Mouse (Mus musculus) adrenal gland, adult 2 months (tissue): Measurements from ENCODE around the gene Fam222b. TPM values are rescaled to one million over a fixed set of nuclear protein-coding genes. Genes with fewer than 3 reads are reported as not detected.
"Not testable (repeated sequence)": the region's sequence is repeated elsewhere in the genome, so short reads cannot be mapped to it uniquely, and the experiment has no call there.

ENCODE experiments used
- DNase-seq: peaks from one replicate; pipeline ENCODE4 v3.0.0; 2021
- polyA plus RNA-seq: library from polyadenylated mRNA; depleted of rRNA; stranded (reverse); fragments of >200 nt; gene quantifications from 2 replicates; pipeline ENCODE4 v1.2.3, GENCODE M21; 2012
- total RNA-seq, 2 experiments: library from RNA; stranded (reverse); gene quantifications; 2 replicates each; pipeline ENCODE4 v1.2.3; 2021

Gene Fam222b
- total and polyA plus RNA-seq, 3 experiments, result 19.7 to 41.7 (median 24.2) TPM

DNA sequence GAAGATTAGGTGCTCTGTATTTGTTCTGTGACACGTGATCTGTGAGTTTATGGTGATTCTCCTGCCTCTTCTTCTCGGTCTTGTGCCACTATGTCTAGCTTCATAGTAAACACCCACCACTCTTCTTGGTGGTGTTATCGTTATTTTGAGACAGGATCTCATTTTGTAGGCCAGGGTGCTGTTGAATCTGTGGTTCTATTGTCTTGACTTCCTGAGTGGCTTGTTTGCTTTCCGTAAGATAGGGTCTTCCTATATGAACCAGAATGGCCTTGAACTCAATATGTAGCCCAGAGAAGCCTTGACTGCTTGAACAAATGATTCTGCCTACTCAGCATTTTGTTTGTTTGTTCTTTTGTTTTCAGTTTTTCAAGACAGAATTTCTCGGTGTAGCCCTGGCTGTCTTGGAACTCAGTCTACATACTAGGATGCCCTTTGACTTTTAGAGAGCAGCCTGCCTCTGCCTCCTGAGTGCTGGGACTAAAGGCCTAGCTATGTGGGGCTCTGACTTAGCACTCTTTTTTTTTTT is 6.6 kb upstream of the Fam222b start:
- DNase-seq, result no peak

DNA sequence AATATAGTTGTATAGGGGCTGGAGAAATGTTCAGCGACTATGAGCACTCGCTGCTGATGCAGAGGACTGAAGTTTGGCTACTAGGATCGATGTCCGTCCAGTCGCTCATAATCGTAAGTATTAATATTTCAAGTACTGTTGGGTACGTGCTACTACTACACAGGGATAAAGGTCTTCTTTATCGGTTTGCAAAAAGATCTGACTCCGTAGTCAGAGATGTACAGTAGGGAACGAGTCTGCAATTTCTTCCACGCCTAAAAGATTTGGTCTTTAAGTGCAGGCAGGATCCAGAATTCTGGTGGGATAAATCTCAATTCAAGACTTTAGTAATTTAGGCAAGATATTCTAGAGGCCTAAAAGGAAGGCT is 340 bp upstream of the Fam222b start:
- DNase-seq, result no peak

GRCm38 (mm10) chr11:78095144-78095516 is 670 bp downstream of the Fam222b start:
- no peak for DNase-seq

GRCm38 (mm10) chr11:78097077-78097476 is 2.6 kb downstream of the Fam222b start:
- DNase-seq, result no peak

DNA sequence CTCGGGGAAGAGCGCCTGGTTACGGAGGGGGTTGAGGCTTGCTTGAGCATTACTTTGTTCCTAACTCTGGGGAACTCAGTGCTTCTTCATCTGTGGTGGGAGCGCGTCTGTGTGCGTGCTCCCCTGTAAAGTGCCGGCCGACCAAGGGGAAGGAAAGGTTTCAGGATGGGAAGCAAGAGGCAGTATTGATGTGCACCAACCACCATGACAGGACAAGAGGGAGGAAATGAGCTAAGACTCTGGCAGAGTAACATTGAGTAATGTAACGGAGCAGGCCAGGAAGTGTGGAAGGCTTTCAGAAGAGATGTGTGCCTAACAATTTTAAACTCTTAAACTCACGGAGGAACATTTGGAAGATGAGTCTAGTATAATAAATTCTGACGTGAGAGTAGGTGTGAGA is 6.3 kb downstream of the Fam222b start:
- DNase-seq, result no peak

- DNase-seq, result peak; percentile 30
These were observed 7.7 kb downstream of the Fam222b start for GRCm38 (mm10) chr11:78102142-78102541.

DNA sequence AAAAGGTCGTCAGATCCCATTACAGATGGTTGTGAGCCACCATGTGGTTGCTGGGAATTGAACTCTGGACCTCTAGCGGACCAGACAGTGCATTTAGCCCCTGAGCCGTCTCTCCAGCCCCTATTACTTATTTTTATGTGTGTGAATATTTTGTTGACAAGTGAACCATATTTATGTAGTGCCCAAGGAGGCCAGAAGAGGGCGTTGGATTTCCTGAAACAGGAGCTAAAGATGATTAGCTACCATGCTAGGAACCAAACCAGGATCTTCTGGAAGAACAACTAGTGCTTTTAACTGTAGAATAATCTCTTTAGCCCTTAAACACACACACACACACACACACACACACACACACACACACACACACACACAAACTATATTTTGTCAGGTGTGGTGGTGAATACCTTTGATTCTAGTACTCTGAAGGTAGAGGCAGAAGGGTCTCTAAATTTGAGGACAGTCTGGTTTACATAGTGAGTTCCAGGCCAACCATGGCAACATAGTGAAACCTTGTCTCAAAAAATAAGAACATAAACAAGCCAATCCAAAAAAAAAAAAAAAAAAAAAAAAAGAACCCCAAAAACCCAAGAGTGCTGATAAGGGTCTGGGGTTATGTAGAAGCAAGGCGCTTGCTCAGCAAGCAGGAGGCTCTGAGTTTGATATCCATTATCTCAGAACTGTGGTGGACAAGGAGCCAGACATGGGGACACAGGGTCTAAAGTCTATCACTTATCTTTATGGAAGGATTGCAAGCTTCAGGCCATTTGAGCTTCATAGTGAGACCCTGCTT is 8.7 kb downstream of the Fam222b start:
- no peak for DNase-seq

DNA sequence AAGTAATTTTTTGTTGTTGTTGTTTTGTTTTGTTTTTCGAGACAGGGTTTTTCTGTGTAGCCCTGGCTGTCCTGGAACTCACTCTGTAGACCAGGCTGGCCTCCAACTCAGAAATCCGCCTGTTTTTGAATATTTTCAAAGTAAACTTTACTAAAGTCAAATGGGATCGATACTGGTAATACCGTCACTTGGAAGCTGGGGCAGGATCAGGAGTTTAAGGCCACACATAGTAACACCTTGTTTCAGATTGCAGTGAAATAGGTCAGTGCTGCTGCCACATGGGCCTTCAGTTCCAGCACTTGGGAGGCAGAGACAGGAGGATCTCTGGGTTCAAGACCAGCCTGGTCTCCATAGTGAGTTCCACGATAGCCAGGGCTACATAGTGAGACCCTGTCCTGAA is 10.0 kb downstream of the Fam222b start:
- no peak for DNase-seq

DNA sequence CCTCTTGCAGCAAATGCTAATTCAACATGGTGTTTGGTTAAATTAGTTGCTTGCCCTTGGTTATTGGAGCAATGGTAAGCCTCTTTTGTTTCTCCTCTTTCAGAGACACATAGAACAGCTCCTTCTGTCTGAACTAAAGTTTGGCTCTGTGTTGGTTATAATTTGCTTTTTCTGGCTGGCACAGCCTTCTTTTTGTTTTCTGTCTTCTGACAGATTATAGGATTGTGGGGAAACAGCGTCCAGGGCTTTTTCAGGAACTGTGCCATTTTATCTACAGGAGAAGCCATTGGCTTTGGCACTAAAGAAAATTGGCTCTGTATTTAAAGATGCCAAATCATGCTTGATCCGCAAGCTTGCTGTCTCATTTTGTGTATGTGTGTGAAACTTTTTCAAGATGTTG is 19.2 kb downstream of the Fam222b start:
- DNase-seq, result no peak

DNA sequence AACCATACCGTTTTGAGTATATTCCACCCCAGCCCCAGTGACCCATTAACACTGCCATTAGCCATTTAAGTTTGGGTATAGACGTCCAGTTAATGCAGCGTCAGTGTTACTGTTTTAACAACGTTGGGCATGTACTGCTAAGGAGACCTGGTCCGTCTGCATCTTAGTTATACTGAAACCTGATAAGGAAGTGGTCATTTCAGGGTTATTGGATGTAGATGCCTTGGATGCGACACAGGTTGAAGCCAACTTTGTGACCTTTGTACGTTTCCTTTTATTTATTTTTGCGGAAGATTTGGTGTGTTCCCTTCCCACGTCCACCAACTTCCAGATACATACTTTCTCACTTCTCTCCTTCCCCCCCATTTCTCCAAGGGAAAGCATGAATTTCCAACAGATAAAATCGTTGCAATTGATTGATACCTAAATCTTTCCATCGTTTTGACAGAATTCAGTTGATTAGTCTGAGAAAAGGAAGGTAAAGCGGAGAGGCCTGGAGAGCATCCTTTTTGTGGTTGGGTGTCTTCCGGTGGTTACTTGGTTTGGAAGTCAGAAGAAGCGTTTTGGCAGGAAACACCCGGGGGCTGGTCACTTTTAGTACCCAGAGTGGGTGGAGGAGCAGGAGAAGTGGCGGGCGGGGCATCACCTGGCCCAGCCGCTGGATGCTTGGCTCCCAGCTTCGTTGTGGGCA is 20.4 kb downstream of the Fam222b start:
- DNase-seq, result no peak

GRCm38 (mm10) chr11:78115367-78116145 is 21.1 kb downstream of the Fam222b start:
- DNase-seq, result peak; percentile 97

- DNase-seq, result no peak
These were observed 21.6 kb downstream of the Fam222b start for GRCm38 (mm10) chr11:78116146-78116410.

GRCm38 (mm10) chr11:78118467-78118866 is 24.0 kb downstream of the Fam222b start:
- peak; percentile 30 for DNase-seq

GRCm38 (mm10) chr11:78119898-78120297 is 25.4 kb downstream of the Fam222b start:
- no peak for DNase-seq

DNA sequence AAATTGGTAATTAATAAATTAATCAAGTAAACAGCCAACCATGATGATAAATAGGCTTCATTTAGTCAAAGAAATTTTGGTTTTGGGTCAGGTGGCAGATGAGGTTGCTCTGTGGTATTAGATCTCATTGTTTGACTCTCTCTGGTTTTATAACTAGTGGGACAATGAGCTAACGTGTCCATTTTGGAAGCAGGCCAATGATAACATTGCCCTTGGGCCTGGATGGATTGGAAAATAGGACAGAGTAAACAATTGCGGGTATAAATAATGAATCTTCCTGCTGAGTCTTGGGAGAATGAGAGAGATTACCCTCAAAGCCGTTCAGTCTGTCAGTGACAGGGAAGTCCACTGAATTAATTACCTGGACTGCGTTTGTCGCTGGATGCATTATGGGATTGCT is 26.7 kb downstream of the Fam222b start:
- DNase-seq, result peak; percentile 72

DNA sequence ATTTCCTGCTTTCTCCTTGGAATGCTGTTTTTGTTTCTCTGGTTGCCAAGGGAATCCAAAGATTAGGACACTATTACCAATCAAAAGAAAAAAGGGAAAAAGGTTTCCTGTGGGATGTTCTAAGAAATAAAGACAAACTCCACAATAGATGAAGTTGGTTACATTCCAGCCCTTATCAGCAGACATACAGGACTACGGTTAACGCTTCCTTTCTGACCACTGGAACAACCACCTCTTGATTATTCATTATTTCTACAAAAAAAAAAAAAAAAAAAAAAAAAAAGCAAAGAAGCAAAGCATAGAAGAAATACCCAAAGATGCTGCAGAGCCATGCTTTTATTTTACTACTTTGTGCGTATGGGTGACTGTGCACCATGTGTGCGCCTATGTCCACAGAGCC is 28.4 kb downstream of the Fam222b start:
- DNase-seq, result no peak

- no peak for DNase-seq
These were observed 29.3 kb downstream of the Fam222b start for GRCm38 (mm10) chr11:78123782-78124181.

DNA sequence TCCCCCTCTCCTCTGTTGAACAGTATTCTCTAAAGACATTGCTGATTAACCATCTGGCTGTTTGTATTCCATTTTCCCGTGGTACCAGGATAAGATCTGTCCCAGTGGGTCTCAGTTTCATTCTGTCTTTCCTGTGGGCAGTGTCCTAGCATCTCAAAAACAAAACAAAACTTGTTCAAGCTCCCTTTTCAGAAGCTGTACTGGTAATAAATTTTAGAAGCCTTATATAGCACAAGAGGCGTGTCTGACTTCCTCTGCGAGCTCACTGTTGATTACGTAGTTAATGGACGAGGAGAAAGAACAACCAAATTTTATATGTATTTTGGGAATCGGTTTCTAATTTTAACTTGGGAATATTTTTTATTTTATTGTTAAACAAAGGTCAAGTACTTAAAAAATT is 31.2 kb downstream of the Fam222b start:
- DNase-seq, result no peak

GRCm38 (mm10) chr11:78126739-78127138 is 32.3 kb downstream of the Fam222b start:
- no peak for DNase-seq

DNA sequence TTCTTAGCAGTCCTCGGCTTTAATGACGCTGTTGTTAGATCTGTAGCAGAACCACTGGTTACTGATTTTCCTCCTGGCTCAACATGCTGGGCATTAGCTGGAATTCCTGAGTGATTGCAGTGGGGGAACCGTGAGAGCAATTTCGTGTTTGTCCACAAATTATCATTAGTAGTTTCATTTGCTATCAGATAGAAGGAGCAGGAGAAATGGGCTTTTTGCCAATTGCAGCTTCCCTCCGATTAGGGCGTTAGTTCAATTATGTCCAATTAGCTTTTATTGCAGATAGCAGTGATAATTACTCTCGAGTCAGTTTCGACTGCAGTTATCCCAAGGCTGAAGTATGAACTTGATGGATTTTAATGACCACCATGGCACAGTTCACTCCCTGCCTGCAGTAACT is 35.0 kb downstream of the Fam222b start:
- no peak for DNase-seq

DNA sequence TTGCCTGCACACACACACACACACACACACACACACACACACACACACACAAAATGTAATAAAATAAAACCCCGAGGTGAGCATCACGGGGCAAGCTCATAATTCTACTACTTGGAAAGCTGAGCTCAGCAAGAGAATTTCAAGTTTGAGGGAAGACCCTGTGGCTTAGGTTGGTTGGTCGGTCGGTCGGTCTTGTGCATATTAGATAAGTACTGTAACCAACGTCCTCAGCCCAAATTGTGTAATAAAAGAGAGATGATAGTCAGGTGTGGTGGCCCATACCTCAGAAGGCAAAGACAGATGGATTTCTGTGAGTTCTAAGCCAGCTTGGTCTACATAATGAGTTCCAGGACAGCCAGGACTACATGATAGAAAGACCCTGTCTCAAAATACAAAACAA is 39.5 kb downstream of the Fam222b start:
- no peak for DNase-seq

DNA sequence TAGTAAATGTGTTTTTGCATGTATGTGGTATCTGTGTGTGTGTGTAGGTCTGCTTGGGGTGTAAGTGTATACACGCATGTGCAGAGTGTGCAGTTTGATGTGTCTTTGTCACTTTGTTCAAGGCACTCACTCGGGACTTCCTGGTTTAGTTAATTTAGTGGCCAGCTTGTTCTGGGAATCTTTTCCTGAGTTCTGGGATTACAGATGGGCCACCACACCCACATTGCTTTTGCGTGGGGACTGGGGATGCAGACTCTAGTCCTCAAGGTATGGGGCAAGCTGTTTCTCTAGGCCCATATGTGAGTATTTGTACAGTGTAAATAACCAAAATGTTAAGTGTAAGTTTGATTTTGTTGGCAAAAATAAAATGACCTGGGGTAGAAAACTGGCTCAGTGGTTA is 39.9 kb downstream of the Fam222b start:
- no peak for DNase-seq

GRCm38 (mm10) chr11:78135314-78135713 is 40.9 kb downstream of the Fam222b start:
- not testable (repeated sequence) for DNase-seq
